Mouse (Mus musculus) limb, embryonic 14.5 days (tissue): ENCODE results near the gene Gm10382. TPM values are rescaled to one million over a fixed set of nuclear protein-coding genes. Genes with fewer than 3 reads are reported as not detected.
A peak's percentile ranks its signal among the peaks of the same experiment; 100 is the strongest.

ENCODE experiments used
- ATAC-seq: fragments of 200-750 bp; cut with Nextera tagmentation; 2 replicates; pipeline ENCODE4 v1.8.0; 2017; ENCODE audit warnings: low read depth, moderate number of reproducible peaks, moderate TSS enrichment; ENCODE audit not compliant: low FRiP score
- DNase-seq: peaks from one replicate; pipeline ENCODE4 v3.0.0-alpha.2; 2015; ENCODE audit warnings: low spot score
- H3K27ac ChIP-seq: fragments of 300-500 bp; sonication (generic); replicated peaks from 2 replicates; pipeline ENCODE4 v1.5.1; 2014; ENCODE audit warnings: low read depth, mild to moderate bottlenecking, low read length, moderate library complexity, mixed read lengths
- H3K27me3 ChIP-seq: fragments of 300-500 bp; sonication (generic); 2 replicates; pipeline ENCODE4 v1.6.1; 2014; ENCODE audit warnings: low read length, mixed read lengths; ENCODE audit not compliant: control insufficient read depth, insufficient read depth
- H3K36me3 ChIP-seq: fragments of 300-500 bp; sonication (generic); 2 replicates; pipeline ENCODE4 v1.6.1; 2014; ENCODE audit warnings: mild to moderate bottlenecking, low read length, moderate library complexity, mixed read lengths; ENCODE audit not compliant: control insufficient read depth, insufficient read depth
- H3K4me1 ChIP-seq: fragments of 300-500 bp; sonication (generic); 2 replicates; pipeline ENCODE4 v1.6.1; 2014; ENCODE audit warnings: antibody characterized with exemption, low read length, mixed read lengths; ENCODE audit not compliant: control insufficient read depth, insufficient read depth
- H3K4me2 ChIP-seq: fragments of 300-500 bp; sonication (generic); replicated peaks from 2 replicates; pipeline ENCODE4 v1.6.1; 2014; ENCODE audit warnings: low read depth, mild to moderate bottlenecking, low read length, moderate library complexity; ENCODE audit not compliant: severe bottlenecking
- H3K4me3 ChIP-seq: fragments of 300-500 bp; sonication (generic); replicated peaks from 2 replicates; pipeline ENCODE4 v1.5.1; 2014; ENCODE audit warnings: low read length
- H3K9ac ChIP-seq: fragments of 300-500 bp; sonication (generic); 2 replicates; pipeline ENCODE4 v1.6.1; 2014; ENCODE audit warnings: mild to moderate bottlenecking, low read depth, low read length, moderate library complexity; ENCODE audit not compliant: severe bottlenecking
- H3K9me3 ChIP-seq: fragments of 300-500 bp; sonication (generic); 2 replicates; pipeline ENCODE4 v1.6.1; 2016; ENCODE audit warnings: low read length; ENCODE audit not compliant: control insufficient read depth
- POLR2A ChIP-seq: fragments of 200-500 bp; IDR thresholded peaks from 2 replicates; pipeline ENCODE4 v1.8.0; 2012; ENCODE audit warnings: inconsistent platforms, mild to moderate bottlenecking, moderate library complexity, borderline replicate concordance; ENCODE audit not compliant: insufficient read depth, insufficient read length; ENCODE audit errors: extremely low read depth
- WGBS: fragments of 180-500 bp; shearing (Covaris S2); extraction: QIAGEN DNeasy Blood & Tissue Kit; methylation state at CpG from one replicate; pipeline ENCODE4 v1.1.7; 2014; 5-methylcytosine and 5-hydroxymethylcytosine counted together
- polyA plus RNA-seq, 2 experiments: library from polyadenylated mRNA; depleted of rRNA in 1 of 2; stranded (reverse) in 1 of 2; unstranded in 1 of 2; fragments of >200 nt; fragmentation: Nextera tagmentation in 1 of 2; extraction: Ambion mirVana in 1 of 2; gene quantifications; 2 replicates each; pipeline versions ENCODE4 v1.2.1 to v1.2.3; 2012 to 2014

Gm10382 gene
- 0.08 and 0.26 TPM in 2 replicates for polyA plus RNA-seq (2012; rRNA removed)
- 0.17 and 0.45 TPM in 2 replicates for polyA plus RNA-seq (2014; fragmentation: Nextera tagmentation; extraction: Ambion mirVana)

DNA sequence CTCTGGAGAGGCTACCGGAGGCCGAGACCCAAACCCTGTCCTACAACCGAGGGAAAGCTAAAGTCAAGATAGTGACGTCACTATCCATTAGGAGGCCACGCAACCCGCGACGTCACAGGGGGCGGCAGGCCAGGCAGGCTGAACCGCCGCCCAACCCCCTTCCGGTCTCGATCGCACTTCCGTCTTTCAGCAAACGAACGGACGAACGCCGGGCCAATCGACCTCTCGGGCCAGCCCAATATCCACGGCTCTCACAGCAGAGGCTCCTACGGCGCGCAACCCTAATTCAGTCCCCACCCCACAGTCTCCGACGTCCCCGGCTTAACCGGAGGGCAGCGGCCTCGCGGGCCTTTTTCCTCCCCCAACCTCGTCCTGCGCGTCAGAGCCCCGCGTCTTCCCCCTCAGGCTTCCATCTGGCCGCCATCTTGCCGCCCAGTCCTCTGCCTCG is at the start of gene Gm10382:
Gene Gm10382, plus strand, starts transcription at position 192 of the 448 bp plus-strand sequence.
- H3K27ac ChIP-seq = peak within 1 kb of the TSS; percentile 96
- H3K4me3 ChIP-seq = peak within 1 kb of the TSS; percentile 100
- ATAC-seq (no peak; the same call in 1 of the 2 replicates), DNase-seq (peak; percentile 80)
- WGBS = 5% methylated on average over 40 of the region's 41 CpGs
- H3K9me3 ChIP-seq = no peaks in the 10 kb centered on the region
- H3K4me1 ChIP-seq = peaks cover 16% of the 10 kb centered on the region
- peaks cover 18% of the 10 kb centered on the region for H3K36me3 ChIP-seq
- TF ChIP-seq POLR2A = no peak
- no peaks in the 10 kb centered on the region for H3K27me3 ChIP-seq
- peak within 1 kb of the TSS; percentile 98 for H3K9ac ChIP-seq
- peak within 1 kb of the TSS; percentile 77 for H3K4me2 ChIP-seq

DNA sequence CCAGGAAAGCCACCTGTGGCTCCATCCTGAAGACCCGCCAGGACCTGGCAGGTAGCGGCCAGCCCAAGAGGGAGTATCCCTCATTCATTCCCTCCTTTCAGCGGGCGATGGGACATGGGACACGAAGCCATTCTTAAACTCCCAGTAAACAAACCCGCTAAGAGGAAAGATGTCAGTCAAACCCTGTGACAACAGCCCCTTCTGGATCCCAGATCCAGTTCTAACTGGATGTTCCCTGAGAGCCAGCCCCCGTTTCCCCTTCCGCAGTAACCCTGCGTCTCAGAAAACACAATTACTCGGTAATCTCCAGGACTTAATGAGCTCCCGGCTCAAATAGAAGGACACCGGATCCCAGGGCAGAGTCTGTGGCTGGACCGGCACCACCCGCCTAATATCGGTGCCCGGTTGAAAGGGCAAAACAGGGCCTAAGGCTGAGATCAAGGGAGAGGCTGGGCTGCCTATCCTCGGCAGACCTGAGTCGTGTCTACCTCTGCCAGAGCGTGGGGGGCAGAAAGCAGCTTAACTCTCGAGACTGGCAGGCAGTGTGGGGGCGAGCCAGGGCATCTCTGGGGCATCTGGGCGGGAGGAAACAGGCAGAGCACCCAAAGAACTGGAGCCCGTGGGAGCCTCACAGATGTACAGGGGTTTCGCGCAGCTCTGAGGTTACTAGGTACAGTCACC is 49.1 kb upstream of the Gm10382 start:
- Histone ChIP-seq H3K27ac (no peak overlapping the region), H3K4me1 (peaks cover 20% of the 10 kb centered on the region), H3K9me3 (no peaks in the 10 kb centered on the region), H3K4me2 (peak overlapping the region; percentile 89), H3K27me3 (no peaks in the 10 kb centered on the region; the same call in 1 of the 2 replicates), H3K4me3 (peak overlapping the region; percentile 78), H3K36me3 (no peaks in the 10 kb centered on the region), H3K9ac (peak overlapping the region; percentile 69)
- TF ChIP-seq POLR2A = no peak
- WGBS = 5% methylated on average over 25 of the region's 25 CpGs
- no peak for DNase-seq
- ATAC-seq = no peak

DNA sequence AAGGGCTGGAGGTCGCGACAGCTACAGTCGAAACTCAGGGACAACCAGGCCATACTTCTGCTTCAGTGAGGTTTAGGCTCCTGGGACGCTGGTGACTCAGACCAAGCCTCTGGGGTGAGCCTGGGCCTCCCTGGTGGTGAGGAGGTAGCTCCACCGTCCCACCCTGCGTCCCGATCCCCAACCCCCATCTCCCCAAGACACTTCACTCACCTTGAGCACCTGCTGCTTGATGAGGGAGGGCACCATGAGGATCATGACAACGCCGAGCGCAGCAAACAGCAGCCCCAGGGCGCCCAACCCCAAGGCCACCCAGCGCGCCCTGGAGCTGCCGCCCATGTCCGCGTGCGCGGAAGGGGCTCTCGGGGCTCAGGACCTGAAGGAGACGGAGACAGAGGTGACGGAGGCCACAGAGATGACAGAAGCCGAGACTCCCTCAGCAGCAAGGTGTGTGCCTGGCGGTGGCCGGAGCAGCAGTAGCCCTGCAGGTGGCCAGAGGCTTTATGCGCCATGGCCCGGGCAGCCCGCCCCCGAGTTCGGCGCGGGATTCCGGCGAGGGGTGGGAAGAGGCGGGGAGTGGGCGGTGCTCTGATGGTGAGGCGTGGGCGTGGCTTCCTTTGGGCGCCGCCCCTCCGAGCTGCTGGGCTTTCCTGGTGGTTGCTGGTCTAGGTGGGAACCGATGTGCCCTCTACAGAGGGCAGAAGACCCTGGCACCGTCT is 48.4 kb upstream of the Gm10382 start, which contains the start of gene Scarb1:
Gene Scarb1, minus strand, starts transcription at position 548 of the 716 bp plus-strand sequence.
- Histone ChIP-seq H3K4me1 (peaks cover 20% of the 10 kb centered on the region), H3K27me3 (no peaks in the 10 kb centered on the region; the same call in 1 of the 2 replicates), H3K9me3 (no peaks in the 10 kb centered on the region), H3K27ac (no peak within 1 kb of the TSS), H3K4me3 (peak within 1 kb of the TSS; percentile 78), H3K4me2 (peak within 1 kb of the TSS; percentile 89), H3K36me3 (no peaks in the 10 kb centered on the region), H3K9ac (peak within 1 kb of the TSS; percentile 69)
- 0 out of 2 replicates have a peak, but pooled peaks have one; percentile 57 for TF ChIP-seq POLR2A
- DNase-seq (peak; percentile 87), ATAC-seq (peak; percentile 89)
- 0% methylated on average over 27 of the region's 42 CpGs for whole genome bisulfite sequencing

DNA sequence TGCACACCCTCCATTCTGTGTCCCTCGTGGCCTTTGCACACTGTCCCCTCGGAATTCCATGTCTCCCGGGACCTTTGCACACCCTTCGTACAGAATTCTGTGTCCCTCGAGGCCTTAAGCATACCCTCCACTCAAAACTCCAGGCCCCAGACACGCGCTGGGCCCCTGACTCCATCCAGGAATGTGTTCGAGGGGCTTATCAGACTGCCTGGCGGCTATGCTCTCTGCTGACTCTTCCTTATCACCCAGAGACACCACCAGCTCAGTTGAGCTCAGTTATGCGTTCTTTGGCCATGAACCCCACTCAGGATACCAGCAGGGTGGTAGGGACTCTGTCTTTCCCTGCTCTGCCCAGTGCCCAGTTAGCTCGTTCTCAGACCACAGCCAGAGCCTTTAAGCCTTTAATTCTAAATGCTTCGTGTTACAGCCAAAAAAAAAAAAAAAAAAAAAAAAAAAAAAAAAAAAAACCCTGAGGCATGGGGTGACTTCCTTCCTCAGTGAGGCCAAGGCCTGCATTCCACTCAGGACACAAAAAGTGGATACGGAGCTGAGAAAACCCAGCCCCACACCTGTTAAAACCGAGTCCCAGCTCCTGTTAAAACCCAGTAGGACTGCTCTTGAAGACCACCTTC is 47.5 kb upstream of the Gm10382 start:
- peak overlapping the region; percentile 78 for H3K4me3 ChIP-seq
- H3K9ac ChIP-seq = no peak overlapping the region

DNA sequence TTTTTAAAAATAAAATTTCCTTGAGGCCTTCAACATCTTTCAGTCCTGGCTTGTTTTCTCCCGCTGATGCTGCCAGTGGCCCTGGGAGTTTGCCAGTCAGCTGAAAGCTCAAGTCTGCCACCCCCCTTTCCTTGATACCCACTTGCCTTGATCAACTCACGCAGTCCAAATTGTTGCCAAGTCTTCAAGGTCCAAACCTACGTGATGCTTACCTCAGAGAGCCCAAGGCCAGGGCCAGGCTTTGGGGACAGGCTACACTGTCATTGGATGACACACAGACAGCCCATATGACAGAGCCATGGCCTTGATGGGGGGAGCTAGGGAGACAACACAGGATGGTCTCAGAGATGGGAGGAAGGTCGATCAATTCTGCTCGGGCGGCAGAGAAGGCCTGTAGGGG is 44.8 kb upstream of the Gm10382 start:
- Histone ChIP-seq H3K4me3 (no peak overlapping the region), H3K9me3 (no peaks in the 10 kb centered on the region), H3K4me2 (no peak overlapping the region), H3K4me1 (peaks cover 16% of the 10 kb centered on the region), H3K9ac (no peak overlapping the region), H3K27me3 (no peaks in the 10 kb centered on the region), H3K36me3 (no peaks in the 10 kb centered on the region), H3K27ac (no peak overlapping the region)
- DNase-seq (no peak), ATAC-seq (no peak)
- 93% methylated on average over 6 of the region's 6 CpGs for WGBS
- no peak for TF ChIP-seq POLR2A

More for the DNA sequence above, 47.5 kb upstream of the Gm10382 start:
- Histone ChIP-seq H3K27me3 (no peaks in the 10 kb centered on the region; the same call in 1 of the 2 replicates), H3K36me3 (no peaks in the 10 kb centered on the region), H3K4me1 (peaks cover 20% of the 10 kb centered on the region), H3K27ac (no peak overlapping the region), H3K9me3 (no peaks in the 10 kb centered on the region), H3K4me2 (peak overlapping the region; percentile 89)
- DNase-seq (no peak), ATAC-seq (no peak)
- TF ChIP-seq POLR2A = no peak
- 56% methylated on average over 14 of the region's 14 CpGs for WGBS
